Mouse (Mus musculus) liver, embryonic 11.5 days (tissue): Measurements from ENCODE around the gene Fam217a. TPM values are rescaled to one million over a fixed set of nuclear protein-coding genes. Genes with fewer than 3 reads are reported as not detected.
"Not testable (repeated sequence)": the region's sequence is repeated elsewhere in the genome, so short reads cannot be mapped to it uniquely, and the experiment has no call there.

Source experiments
- ATAC-seq: fragments of 200-750 bp; cut with Nextera tagmentation; replicated peaks from 2 replicates; pipeline ENCODE4 v1.8.0; 2017; ENCODE audit warnings: moderate number of reproducible peaks, mild to moderate bottlenecking, moderate TSS enrichment, moderate library complexity; ENCODE audit not compliant: low FRiP score
- DNase-seq: peaks from one replicate; pipeline ENCODE4 v3.0.0-alpha.2; 2017; ENCODE audit warnings: low spot score
- H3K27ac ChIP-seq: fragments of 300-500 bp; sonication (generic); 2 replicates; pipeline ENCODE4 v1.5.1; 2014; ENCODE audit warnings: mild to moderate bottlenecking, low read depth, low read length, control low read depth
- H3K27me3 ChIP-seq: fragments of 300-500 bp; sonication (generic); replicated peaks from 2 replicates; pipeline ENCODE4 v1.6.1; 2014; ENCODE audit warnings: low read length, mixed read lengths; ENCODE audit not compliant: control insufficient read depth, insufficient read depth
- H3K36me3 ChIP-seq: fragments of 300-500 bp; sonication (generic); 2 replicates; pipeline ENCODE4 v1.6.1; 2014; ENCODE audit warnings: mild to moderate bottlenecking, low read length, moderate library complexity, mixed read lengths; ENCODE audit not compliant: control insufficient read depth, insufficient read depth
- H3K4me1 ChIP-seq: fragments of 300-500 bp; sonication (generic); replicated peaks from 2 replicates; pipeline ENCODE4 v1.6.1; 2014; ENCODE audit warnings: low read length, mixed read lengths; ENCODE audit not compliant: control insufficient read depth, insufficient read depth
- H3K4me2 ChIP-seq: fragments of 300-500 bp; sonication (generic); 2 replicates; pipeline ENCODE4 v1.6.1; 2014; ENCODE audit warnings: mild to moderate bottlenecking, control low read depth, moderate library complexity
- H3K4me3 ChIP-seq: fragments of 300-500 bp; sonication (generic); 2 replicates; pipeline ENCODE4 v1.5.1; 2014; ENCODE audit warnings: low read depth, low read length, control low read depth
- H3K9ac ChIP-seq: fragments of 300-500 bp; sonication (generic); 2 replicates; pipeline ENCODE4 v1.6.1; 2014; ENCODE audit warnings: low read depth, low read length, control low read depth
- H3K9me3 ChIP-seq: fragments of 300-500 bp; sonication (generic); 2 replicates; pipeline ENCODE4 v1.6.1; 2016; ENCODE audit warnings: low read length, inconsistent platforms, mixed read lengths; ENCODE audit not compliant: control insufficient read depth
- WGBS: fragments of 180-500 bp; shearing (Covaris S2); extraction: QIAGEN DNeasy Blood & Tissue Kit; methylation state at CpG from one replicate; pipeline ENCODE4 v1.1.7; 2014; 5-methylcytosine and 5-hydroxymethylcytosine counted together
- polyA plus RNA-seq: library from polyadenylated mRNA; unstranded; fragments of >200 nt; fragmentation: Nextera tagmentation; extraction: Ambion mirVana; gene quantifications from 2 replicates; pipeline ENCODE4 v1.2.1, GENCODE M21; 2014

The Fam217a gene
- 0.79 and 1.1 TPM in 2 replicates for polyA plus RNA-seq

DNA sequence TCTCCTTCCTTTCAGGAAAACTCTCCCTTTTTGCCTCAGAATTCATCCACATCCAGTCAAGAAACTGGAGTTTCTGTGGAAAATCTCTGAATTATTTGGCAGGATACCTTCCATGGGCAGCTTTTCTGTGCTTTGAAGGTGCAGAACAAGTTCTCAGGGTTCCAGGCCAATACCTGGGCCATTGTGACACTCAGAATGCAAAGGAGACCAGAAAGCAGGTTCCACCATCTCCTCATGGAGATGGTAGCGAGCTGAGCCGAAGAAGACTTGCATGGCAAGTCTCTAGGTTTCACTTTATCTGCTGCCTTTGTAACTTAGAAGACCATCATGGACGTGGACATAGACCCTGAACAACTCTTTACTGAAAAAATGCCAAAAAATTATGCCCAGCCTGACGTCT, at the start of gene Fam217a, which contains the start of gene 4933417A18Rik:
Gene Fam217a (minus strand): TSS at position 101 of the 400 bp plus-strand sequence.
Gene 4933417A18Rik (plus strand): TSS at position 200 of the 400 bp plus-strand sequence.
- no peak within 1 kb of the TSS for H3K9ac ChIP-seq
- no peak within 1 kb of the TSS for H3K4me3 ChIP-seq
- H3K4me1 ChIP-seq, result no peaks in the 10 kb centered on the region
- H3K36me3 ChIP-seq, result no peaks in the 10 kb centered on the region
- DNase-seq (no peak), ATAC-seq (no peak)
- no peak within 1 kb of the TSS for H3K27ac ChIP-seq
- WGBS, result 74% methylated on average over 4 of the region's 4 CpGs
- H3K4me2 ChIP-seq, result no peak within 1 kb of the TSS
- no peaks in the 10 kb centered on the region for H3K9me3 ChIP-seq
- H3K27me3 ChIP-seq, result no peaks in the 10 kb centered on the region

DNA sequence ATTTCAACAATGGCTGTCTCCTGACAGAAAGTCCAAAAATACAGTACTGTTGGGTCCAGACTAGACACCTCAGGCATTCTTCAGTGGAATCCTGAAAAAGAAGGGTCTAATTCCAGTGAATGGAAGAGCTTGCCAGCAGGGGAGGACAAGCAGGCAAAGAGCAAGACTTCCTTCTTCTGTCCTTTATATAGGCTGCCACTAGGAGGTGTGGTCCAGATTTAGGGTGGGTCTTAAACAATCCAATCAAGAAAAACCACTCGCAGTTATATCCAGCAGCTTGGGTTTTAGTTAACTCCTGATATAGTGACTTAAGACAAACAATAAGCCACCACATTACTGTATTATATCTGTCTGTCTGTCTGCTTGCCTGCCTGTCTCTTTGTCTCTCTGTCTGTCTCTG, 49.7 kb upstream of the Fam217a start:
- DNase-seq, result no peak
- no peak for ATAC-seq
- WGBS, result 24% methylated on average over 1 of the region's 1 CpGs

DNA sequence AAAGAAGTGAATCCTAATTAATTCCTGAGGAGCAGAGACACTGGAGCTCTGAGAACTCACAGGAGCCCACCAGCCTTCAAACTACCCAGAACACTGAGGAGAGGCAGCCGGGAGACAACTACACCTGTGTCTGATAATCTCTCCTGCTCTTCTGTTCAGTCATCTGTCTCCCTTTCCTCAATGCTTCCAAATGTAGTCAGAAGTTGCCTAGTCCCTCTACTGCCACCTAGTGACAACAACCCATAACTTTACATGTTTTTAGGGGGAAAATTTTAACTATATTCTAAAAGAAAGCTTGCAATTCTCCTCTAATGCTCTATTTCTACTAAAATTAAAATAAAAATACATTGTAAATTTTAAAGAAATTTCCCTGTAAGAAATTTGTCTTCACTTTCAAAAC, 49.0 kb upstream of the Fam217a start:
- peaks cover 10% of the 10 kb centered on the region for H3K36me3 ChIP-seq
- DNase-seq (no peak), ATAC-seq (no peak)
- H3K9me3 ChIP-seq, result no peaks in the 10 kb centered on the region
- 24% methylated on average over 1 of the region's 1 CpGs for WGBS
- no peaks in the 10 kb centered on the region for H3K27me3 ChIP-seq
- H3K27ac ChIP-seq, result no peak overlapping the region
- H3K9ac ChIP-seq, result no peak overlapping the region
- H3K4me3 ChIP-seq, result no peak overlapping the region
- no peaks in the 10 kb centered on the region for H3K4me1 ChIP-seq
- H3K4me2 ChIP-seq, result no peak overlapping the region

More for the DNA sequence above, 49.7 kb upstream of the Fam217a start:
- H3K36me3 ChIP-seq, result peaks cover 12% of the 10 kb centered on the region
- H3K4me1 ChIP-seq, result no peaks in the 10 kb centered on the region
- no peak overlapping the region for H3K9ac ChIP-seq
- no peak overlapping the region for H3K4me2 ChIP-seq
- H3K9me3 ChIP-seq, result no peaks in the 10 kb centered on the region
- H3K27ac ChIP-seq, result no peak overlapping the region
- no peak overlapping the region for H3K4me3 ChIP-seq
- H3K27me3 ChIP-seq, result no peaks in the 10 kb centered on the region

DNA sequence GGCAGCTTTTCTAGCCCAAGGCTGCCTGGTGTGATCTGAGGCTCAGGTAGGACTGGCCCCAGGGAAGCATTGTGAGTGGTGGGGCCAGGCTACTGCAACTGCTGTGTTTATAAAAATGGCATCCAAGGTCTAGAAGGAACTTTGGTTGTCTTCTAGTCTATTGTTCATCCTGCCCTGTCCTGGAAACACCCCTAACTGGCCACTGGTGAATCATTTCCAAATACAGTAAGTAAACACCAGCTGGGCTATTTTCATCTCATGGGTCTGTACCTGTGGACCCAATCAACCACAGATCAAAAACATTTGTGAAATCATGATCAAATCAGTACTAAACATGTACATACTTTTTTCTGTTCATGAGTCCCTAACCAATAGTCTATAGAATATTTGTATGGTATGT, 48.3 kb upstream of the Fam217a start:
- not testable (repeated sequence) for H3K4me3 ChIP-seq, ATAC-seq, H3K9me3 ChIP-seq, H3K4me2 ChIP-seq, DNase-seq, H3K27me3 ChIP-seq, H3K27ac ChIP-seq, H3K36me3 ChIP-seq, H3K9ac ChIP-seq, H3K4me1 ChIP-seq

DNA sequence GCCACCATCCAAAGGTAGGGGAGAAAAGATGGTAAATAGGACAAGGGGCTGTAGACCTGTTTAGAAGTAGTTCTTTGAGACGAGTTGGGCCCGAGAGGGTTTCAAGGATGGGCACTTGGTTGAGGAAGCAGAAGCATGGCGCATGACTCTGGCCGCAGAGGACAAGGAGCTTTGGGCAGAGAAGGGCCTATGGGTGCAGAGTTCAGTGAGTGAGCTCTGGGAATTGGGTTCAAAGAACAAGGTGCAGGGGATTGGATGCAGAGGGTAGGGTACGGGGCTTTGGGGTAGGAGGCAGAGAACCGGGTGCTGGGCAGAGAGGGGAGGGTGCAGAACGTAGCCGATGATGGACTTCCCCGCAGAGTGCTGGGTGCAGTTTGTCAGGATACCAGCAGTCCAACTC, 41.5 kb upstream of the Fam217a start:
- WGBS, result 69% methylated on average over 9 of the region's 9 CpGs
- H3K9me3 ChIP-seq, H3K4me1 ChIP-seq, H3K9ac ChIP-seq, ATAC-seq, H3K36me3 ChIP-seq, H3K4me3 ChIP-seq, H3K27ac ChIP-seq, H3K4me2 ChIP-seq: not testable (repeated sequence)
- peaks cover 22% of the 10 kb centered on the region for H3K27me3 ChIP-seq
- DNase-seq, result peak; percentile 23

DNA sequence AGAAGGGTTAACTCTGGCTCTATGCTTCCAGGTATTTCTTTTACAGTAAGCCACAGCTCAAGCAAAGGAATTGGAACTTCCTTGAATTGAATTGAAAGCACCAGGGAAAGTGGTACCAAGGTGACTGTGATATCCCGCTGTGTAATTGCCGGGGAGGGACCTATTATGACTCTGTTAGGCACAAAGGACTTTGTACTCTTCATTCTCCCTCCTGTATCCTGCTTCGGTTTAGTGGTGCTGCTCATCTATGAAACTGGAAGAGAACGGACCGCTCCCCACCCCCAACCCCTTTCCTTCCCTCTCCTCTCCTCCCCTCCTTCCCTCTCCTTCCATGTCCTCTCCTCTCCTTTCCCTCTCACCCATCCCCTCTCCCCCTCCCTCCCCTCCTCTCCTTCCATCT, 40.8 kb upstream of the Fam217a start:
- Histone ChIP-seq H3K4me3 (peak overlapping the region; percentile 47; the same call in 1 of the 2 replicates), H3K4me2 (peak overlapping the region; percentile 76), H3K36me3 (no peaks in the 10 kb centered on the region), H3K9ac (no peak overlapping the region), H3K4me1 (peaks cover 3% of the 10 kb centered on the region), H3K9me3 (no peaks in the 10 kb centered on the region), H3K27ac (no peak overlapping the region), H3K27me3 (peaks cover 22% of the 10 kb centered on the region)
- peak; percentile 25 for DNase-seq
- ATAC-seq, result no peak
- WGBS, result 19% methylated on average over 5 of the region's 5 CpGs

DNA sequence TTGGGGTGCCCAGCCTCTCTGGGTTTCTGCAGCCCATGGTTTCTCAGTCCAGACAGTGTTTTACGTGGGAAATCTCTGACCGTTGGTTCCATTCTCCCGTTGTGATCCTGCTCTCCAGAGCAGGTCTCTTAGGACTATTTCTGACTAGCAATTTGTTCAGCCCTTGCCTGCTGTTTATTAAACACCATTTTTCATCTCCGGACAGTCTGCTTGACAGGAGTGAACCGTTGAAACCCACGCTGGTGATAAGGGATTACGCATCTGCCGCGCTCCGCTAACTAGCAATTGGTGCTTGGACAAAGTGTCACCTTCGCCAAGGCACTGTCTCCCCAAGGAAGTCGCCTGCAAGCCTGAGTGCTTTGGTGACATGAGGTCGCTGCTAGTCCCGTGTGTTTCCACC, 40.3 kb upstream of the Fam217a start:
- Histone ChIP-seq H3K36me3 (no peaks in the 10 kb centered on the region), H3K9ac (no peak overlapping the region), H3K9me3 (no peaks in the 10 kb centered on the region), H3K27me3 (peaks cover 22% of the 10 kb centered on the region), H3K4me3 (peak overlapping the region; percentile 47), H3K4me1 (peaks cover 3% of the 10 kb centered on the region), H3K4me2 (peak overlapping the region; percentile 76), H3K27ac (no peak overlapping the region)
- ATAC-seq (no peak), DNase-seq (peak; percentile 38)
- 4% methylated on average over 14 of the region's 14 CpGs for WGBS

DNA sequence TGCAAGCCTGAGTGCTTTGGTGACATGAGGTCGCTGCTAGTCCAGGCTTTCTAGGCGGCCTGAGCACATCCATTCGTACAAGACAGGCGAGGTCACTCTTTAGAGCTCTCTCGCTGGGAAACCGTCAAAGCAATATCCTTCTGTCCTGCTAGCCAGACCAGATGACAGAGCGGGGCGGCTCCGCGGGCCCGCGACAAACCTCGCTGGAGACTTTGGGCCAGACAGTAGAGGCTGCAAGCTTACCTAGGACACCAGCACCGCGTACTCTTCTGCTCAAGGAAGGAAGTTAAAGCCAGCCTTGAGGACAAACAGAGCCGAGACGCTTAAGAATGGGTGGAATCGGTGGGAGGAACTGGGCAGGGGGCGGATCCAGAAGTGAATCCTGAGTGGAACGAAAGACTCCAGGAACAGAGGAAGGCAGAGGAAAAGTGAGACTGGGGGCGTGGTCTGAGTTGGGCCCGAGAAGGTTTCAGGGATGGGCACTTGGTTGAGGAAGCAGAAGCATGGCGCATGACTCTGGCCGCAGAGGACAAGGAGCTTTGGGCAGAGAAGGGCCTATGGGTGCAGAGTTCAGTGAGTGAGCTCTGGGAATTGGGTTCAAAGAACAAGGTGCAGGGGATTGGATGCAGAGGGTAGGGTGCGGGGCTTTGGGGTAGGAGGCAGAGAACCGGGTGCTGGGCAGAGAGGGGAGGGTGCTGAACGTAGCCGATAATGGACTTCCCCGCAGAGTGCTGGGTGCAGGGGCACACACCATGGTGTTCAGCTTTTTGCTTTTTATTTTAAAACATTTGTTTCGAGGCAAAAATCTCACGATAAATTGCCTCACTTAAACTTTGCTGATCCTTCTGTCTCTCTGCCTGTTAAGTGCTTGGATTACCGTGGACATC, 39.6 kb upstream of the Fam217a start, which contains the start of gene Eci3:
Gene Eci3 (minus strand): TSS at position 300 of the 887 bp plus-strand sequence.
- H3K4me1 ChIP-seq, result peaks cover 3% of the 10 kb centered on the region
- H3K9ac ChIP-seq, result peak within 1 kb of the TSS; percentile 34; the same call in 1 of the 2 replicates
- no peaks in the 10 kb centered on the region for H3K36me3 ChIP-seq
- H3K4me3 ChIP-seq, result peak within 1 kb of the TSS; percentile 47
- no peak within 1 kb of the TSS for H3K27ac ChIP-seq
- DNase-seq (peak; percentile 53), ATAC-seq (peak; percentile 41)
- H3K9me3 ChIP-seq, result no peaks in the 10 kb centered on the region
- H3K27me3 ChIP-seq, result peaks cover 22% of the 10 kb centered on the region
- 3% methylated on average over 32 of the region's 32 CpGs for WGBS
- peak within 1 kb of the TSS; percentile 76 for H3K4me2 ChIP-seq
